Mouse (Mus musculus) lung, adult 10 weeks (tissue): Measurements from ENCODE around the gene Pdcd7. TPM values are rescaled to one million over a fixed set of nuclear protein-coding genes. Genes with fewer than 3 reads are reported as not detected.

Experiments
- polyA plus RNA-seq: library from polyadenylated mRNA; stranded (reverse); fragments of 350-450 nt; fragmentation: Illumina TruSeq; extraction: RNeasy Lipid Tissue Mini Kit (QIAGEN cat#74804); gene quantifications from one replicate; pipeline ENCODE4 v1.2.3, GENCODE M21; 2014; ENCODE audit warnings: low read depth, low replicate concordance; ENCODE audit not compliant: insufficient read depth

Pdcd7 gene
- polyA plus RNA-seq = 9.4 TPM

DNA sequence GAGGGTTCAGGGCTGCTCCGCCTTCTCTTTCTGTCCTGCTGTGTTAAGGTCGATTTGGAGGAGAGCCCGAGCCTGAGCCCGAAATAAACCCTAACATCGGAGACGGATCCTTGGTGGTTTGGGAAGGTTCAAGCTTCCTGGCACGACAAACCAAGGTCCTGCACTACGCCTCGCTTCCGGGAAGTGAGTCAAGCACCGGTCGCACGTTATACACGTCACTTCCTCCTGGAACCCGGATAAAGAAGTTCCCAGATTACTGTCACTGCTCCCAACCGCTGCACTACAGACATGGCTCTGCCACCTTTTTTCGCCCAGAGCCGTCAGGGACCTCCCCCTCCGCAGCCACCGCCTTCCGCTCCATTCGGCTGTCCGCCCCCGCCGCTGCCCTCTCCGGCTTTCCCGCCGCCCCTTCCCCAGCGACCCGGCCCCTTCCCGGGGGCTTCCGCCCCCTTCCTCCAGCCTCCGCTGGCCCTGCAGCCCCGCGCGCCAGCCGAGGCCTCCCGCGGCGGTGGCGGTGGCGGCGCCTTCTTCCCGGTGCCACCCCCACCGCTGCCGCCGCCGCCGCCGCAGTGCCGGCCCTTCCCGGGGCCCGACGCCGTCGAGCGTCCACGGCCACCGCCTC lies at the start of gene Pdcd7:
Gene Pdcd7, plus strand, starts transcription at position 251 of the 622 bp plus-strand sequence.

DNA sequence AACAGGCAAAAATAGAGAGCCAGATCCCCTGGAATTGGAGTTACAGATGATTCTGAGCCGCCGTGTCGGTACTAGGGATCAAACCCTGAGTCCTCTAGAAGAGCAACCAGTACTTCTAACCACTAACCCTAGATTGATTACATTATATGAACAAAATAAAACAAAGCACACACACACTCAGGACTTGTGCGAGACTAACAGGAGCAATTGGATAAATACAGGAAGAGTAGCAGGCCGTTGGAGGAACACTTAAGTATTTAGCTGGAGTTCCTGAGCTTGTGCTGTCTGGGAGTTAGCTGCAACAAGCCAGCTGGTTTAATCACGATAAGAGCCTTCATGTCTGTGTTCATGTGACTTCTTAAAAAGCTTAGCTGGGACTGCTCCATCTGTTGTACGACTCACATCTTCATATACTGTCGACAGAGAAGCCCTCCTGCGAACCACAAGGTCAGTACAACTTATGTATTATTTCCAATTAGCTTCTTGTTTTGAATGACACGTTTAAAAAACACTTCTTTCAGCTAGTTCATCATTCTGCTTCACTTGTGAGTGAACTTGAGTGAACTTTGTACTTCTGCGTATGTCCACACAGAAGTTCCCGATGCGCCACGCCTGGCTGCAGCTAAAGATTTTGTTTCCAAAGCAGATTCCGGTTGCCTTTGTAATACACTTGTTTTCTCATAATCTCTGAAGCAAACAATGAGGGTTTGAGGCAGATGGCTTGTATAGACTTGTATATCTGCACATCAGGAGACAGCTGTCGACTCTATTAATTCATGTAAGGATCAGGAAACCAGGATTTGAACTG lies 14.9 kb downstream of the Pdcd7 start, which contains the start of gene Ubap1l:
Gene Ubap1l, plus strand, starts transcription at position 401 of the 808 bp plus-strand sequence.

GRCm38 (mm10) chr9:65391613-65391964 lies 45.7 kb downstream of the Pdcd7 start, which contains the start of gene Kbtbd13:
Kbtbd13 (minus strand) TSS chr9:65391652.

GRCm38 (mm10) chr9:65398279-65398678 lies 52.4 kb downstream of the Pdcd7 start, which contains the start of gene Rasl12:
Rasl12 (plus strand) TSS chr9:65398506.

Other genes with a start within 250 kb of the Pdcd7 start
- 0.63 TPM for gene Igdcc4, start 244.6 kb upstream of the Pdcd7 start, polyA plus RNA-seq
- gene Igdcc3, start 204.9 kb upstream of the Pdcd7 start, polyA plus RNA-seq = not detected
- gene Parp16, start 150.8 kb upstream of the Pdcd7 start, polyA plus RNA-seq = 3.9 TPM
- 1.4 TPM for gene Cilp, start 80.9 kb upstream of the Pdcd7 start, polyA plus RNA-seq
- 20.5 TPM for gene Clpx, start 51.8 kb upstream of the Pdcd7 start, polyA plus RNA-seq
- not detected for gene Ubap1l, start 14.9 kb downstream of the Pdcd7 start, polyA plus RNA-seq
- gene Kbtbd13, start 45.5 kb downstream of the Pdcd7 start, polyA plus RNA-seq = 0.69 TPM
- gene Rasl12, start 52.4 kb downstream of the Pdcd7 start, polyA plus RNA-seq = 39.8 TPM
- gene Slc51b, start 76.9 kb downstream of the Pdcd7 start, polyA plus RNA-seq = not detected
- 5.8 TPM for gene Mtfmt, start 89.7 kb downstream of the Pdcd7 start, polyA plus RNA-seq
- 40.1 TPM for gene Spg21, start 114.8 kb downstream of the Pdcd7 start, polyA plus RNA-seq
- gene Ankdd1a, start 174.1 kb downstream of the Pdcd7 start, polyA plus RNA-seq = not detected
- gene Plekho2, start 233.9 kb downstream of the Pdcd7 start, polyA plus RNA-seq = 15.6 TPM
- gene Pif1, start 241.1 kb downstream of the Pdcd7 start, polyA plus RNA-seq = 0.07 TPM